Mouse (Mus musculus) CH12.LX (cell line): ENCODE measurements around the gene Gm10643. TPM values are rescaled to one million over a fixed set of nuclear protein-coding genes. Genes with fewer than 3 reads are reported as not detected.
A peak's percentile ranks its signal among the peaks of the same experiment; 100 is the strongest.

ENCODE experiments used
- DNase-seq: peaks from one replicate; pipeline ENCODE4 v3.0.0-alpha.2; 2013; ENCODE audit errors: extremely low read depth
- H3K27ac ChIP-seq: 2 replicates; pipeline ENCODE4 v1.5.1; 2012; ENCODE audit warnings: low read depth, mild to moderate bottlenecking, control low read depth, moderate library complexity; ENCODE audit not compliant: insufficient read depth
- H3K27me3 ChIP-seq: replicated peaks from 2 replicates; pipeline ENCODE3; 2012; ENCODE audit warnings: inconsistent platforms
- H3K36me3 ChIP-seq, 2 experiments: replicated peaks in 1 of 2; 2 replicates each; pipeline versions ENCODE3 to v1.6.1; 2012; ENCODE audit warnings: inconsistent platforms in 1 of 2, low read length in 1 of 2, mild to moderate bottlenecking in 1 of 2, mixed read lengths in 1 of 2, moderate library complexity in 1 of 2; ENCODE audit not compliant: control insufficient read depth in 1 of 2, insufficient read depth in 1 of 2
- H3K4me1 ChIP-seq, 2 experiments: 2 replicates each; pipeline ENCODE4 v1.6.1; 2012; ENCODE audit warnings: inconsistent platforms in 1 of 2, moderate library complexity in 1 of 2; ENCODE audit not compliant: insufficient read depth in 2 of 2, control insufficient read depth in 1 of 2
- H3K4me2 ChIP-seq: 2 replicates; pipeline ENCODE4 v1.6.1; 2012; ENCODE audit warnings: low read depth, mild to moderate bottlenecking, control low read depth; ENCODE audit not compliant: poor library complexity, insufficient read depth, severe bottlenecking
- H3K4me3 ChIP-seq, 3 experiments: fragments of 150-350 bp in 1 of 3; sonication (generic) in 1 of 3; replicated peaks in 1 of 3; 2 replicates each; pipeline versions ENCODE3 to v1.5.1; 2011 to 2012; ENCODE audit warnings: low read depth in 2 of 3, low read length in 2 of 3, mild to moderate bottlenecking in 2 of 3, moderate library complexity in 2 of 3, control low read depth in 1 of 3, improper control_type of control experiment in 1 of 3, inconsistent platforms in 1 of 3, mixed read lengths in 1 of 3; ENCODE audit not compliant: poor library complexity in 1 of 3
- H3K79me2 ChIP-seq: replicated peaks from 2 replicates; pipeline ENCODE4 v1.6.1; 2012; ENCODE audit warnings: mild to moderate bottlenecking, moderate library complexity; ENCODE audit not compliant: control insufficient read depth, poor library complexity, insufficient read depth, severe bottlenecking; ENCODE audit errors: extremely low read depth
- H3K9ac ChIP-seq: 2 replicates; pipeline ENCODE4 v1.6.1; 2012; ENCODE audit warnings: low read depth, mild to moderate bottlenecking, control low read depth, moderate library complexity; ENCODE audit not compliant: insufficient read depth
- H3K9me3 ChIP-seq: replicated peaks from 2 replicates; pipeline ENCODE3; 2012; ENCODE audit warnings: low read length, inconsistent platforms, mixed read lengths
- BHLHE40 ChIP-seq: IDR thresholded peaks from 2 replicates; pipeline ENCODE4 v1.6.1; 2011; ENCODE audit warnings: mild to moderate bottlenecking, low read depth, low read length, improper control_type of control experiment
- CHD1 ChIP-seq: IDR thresholded peaks from 2 replicates; pipeline ENCODE4 v1.6.1; 2012; ENCODE audit warnings: low read depth, low read length, improper control_type of control experiment, inconsistent platforms
- CHD2 ChIP-seq: IDR thresholded peaks from 2 replicates; pipeline ENCODE4 v1.6.1; 2011; ENCODE audit warnings: low read length, improper control_type of control experiment
- CTCF ChIP-seq, 2 experiments: IDR thresholded peaks in 1 of 2; conservative IDR thresholded peaks in 1 of 2; 2 replicates each; pipeline ENCODE4 v1.5.1; 2011 to 2012; ENCODE audit warnings: low read depth in 2 of 2, low read length in 2 of 2, improper control_type of control experiment in 1 of 2, inconsistent platforms in 1 of 2, mild to moderate bottlenecking in 1 of 2, moderate library complexity in 1 of 2
- E2F4 ChIP-seq: IDR thresholded peaks from 2 replicates; pipeline ENCODE4 v1.6.1; 2011; ENCODE audit warnings: low read depth, low read length, improper control_type of control experiment; ENCODE audit not compliant: insufficient replicate concordance
- ELF1 ChIP-seq: IDR thresholded peaks from 2 replicates; pipeline ENCODE4 v1.6.1; 2014; ENCODE audit warnings: low read depth, mild to moderate bottlenecking, inconsistent platforms, low read length, improper control_type of control experiment
- EP300 ChIP-seq: IDR thresholded peaks from 2 replicates; pipeline ENCODE4 v1.6.1; 2011; ENCODE audit warnings: low read length, improper control_type of control experiment
- ETS1 ChIP-seq: conservative IDR thresholded peaks from 2 replicates; pipeline ENCODE4 v1.6.1; 2012; ENCODE audit warnings: low read depth, mild to moderate bottlenecking, inconsistent platforms, low read length, improper control_type of control experiment, moderate library complexity
- GABPA ChIP-seq: IDR thresholded peaks from 2 replicates; pipeline ENCODE4 v1.6.1; 2012; ENCODE audit warnings: low read depth, low read length, improper control_type of control experiment, inconsistent platforms; ENCODE audit not compliant: insufficient replicate concordance
- IRF4 ChIP-seq: IDR thresholded peaks from 2 replicates; pipeline ENCODE4 v1.6.1; 2014; ENCODE audit warnings: low read depth, mild to moderate bottlenecking, inconsistent platforms, low read length, improper control_type of control experiment
- JUN ChIP-seq: IDR thresholded peaks from 2 replicates; pipeline ENCODE4 v1.6.1; 2011; ENCODE audit warnings: low read depth, mild to moderate bottlenecking, low read length, improper control_type of control experiment, moderate library complexity; ENCODE audit not compliant: insufficient read depth
- JUND ChIP-seq: conservative IDR thresholded peaks from 2 replicates; pipeline ENCODE4 v1.6.1; 2011; ENCODE audit warnings: low read depth, low read length, improper control_type of control experiment
- KAT2A ChIP-seq: IDR thresholded peaks from 2 replicates; pipeline ENCODE4 v1.6.1; 2012; ENCODE audit warnings: low read length, improper control_type of control experiment, inconsistent platforms; ENCODE audit not compliant: insufficient replicate concordance
- MAFK ChIP-seq: IDR thresholded peaks from 2 replicates; pipeline ENCODE4 v1.6.1; 2011; ENCODE audit warnings: low read length, improper control_type of control experiment; ENCODE audit not compliant: insufficient replicate concordance
- MAX ChIP-seq: IDR thresholded peaks from 2 replicates; pipeline ENCODE4 v1.6.1; 2011; ENCODE audit warnings: low read length, improper control_type of control experiment
- MAZ ChIP-seq: IDR thresholded peaks from 2 replicates; pipeline ENCODE4 v1.6.1; 2012; ENCODE audit warnings: low read depth, mild to moderate bottlenecking, inconsistent platforms, low read length, improper control_type of control experiment, moderate library complexity
- MXI1 ChIP-seq: IDR thresholded peaks from 2 replicates; pipeline ENCODE4 v1.6.1; 2011; ENCODE audit warnings: mild to moderate bottlenecking, low read depth, low read length, improper control_type of control experiment
- MYC ChIP-seq: IDR thresholded peaks from 2 replicates; pipeline ENCODE4 v1.6.1; 2011; ENCODE audit warnings: low read depth, mild to moderate bottlenecking, improper control_type of control experiment, low read length
- NELFE ChIP-seq: IDR thresholded peaks from 2 replicates; pipeline ENCODE4 v1.6.1; 2011; ENCODE audit warnings: low read depth, low read length, improper control_type of control experiment
- NRF1 ChIP-seq: IDR thresholded peaks from 2 replicates; pipeline ENCODE4 v1.6.1; 2014; ENCODE audit warnings: low read depth, mild to moderate bottlenecking, inconsistent platforms, low read length, improper control_type of control experiment, moderate library complexity
- PAX5 ChIP-seq: IDR thresholded peaks from 2 replicates; pipeline ENCODE4 v1.6.1; 2012; ENCODE audit warnings: low read length, inconsistent platforms, mixed read lengths
- POLR2A ChIP-seq: IDR thresholded peaks from 2 replicates; pipeline ENCODE4 v1.6.1; 2011; ENCODE audit warnings: low read depth, mild to moderate bottlenecking, improper control_type of control experiment, low read length
- POLR2AphosphoS2 ChIP-seq: IDR thresholded peaks from 2 replicates; pipeline ENCODE4 v1.6.1; 2011; ENCODE audit warnings: low read depth, low read length, improper control_type of control experiment
- RAD21 ChIP-seq: IDR thresholded peaks from 2 replicates; pipeline ENCODE4 v1.6.1; 2011; ENCODE audit warnings: low read depth, mild to moderate bottlenecking, low read length, improper control_type of control experiment, moderate library complexity
- RCOR1 ChIP-seq: conservative IDR thresholded peaks from 2 replicates; pipeline ENCODE4 v1.6.1; 2012; ENCODE audit warnings: low read depth, mild to moderate bottlenecking, inconsistent platforms, low read length, improper control_type of control experiment
- SIN3A ChIP-seq: IDR thresholded peaks from 2 replicates; pipeline ENCODE4 v1.6.1; 2012; ENCODE audit warnings: low read length, improper control_type of control experiment, inconsistent platforms
- SMC3 ChIP-seq: IDR thresholded peaks from 2 replicates; pipeline ENCODE4 v1.6.1; 2011; ENCODE audit warnings: low read depth, low read length, improper control_type of control experiment
- TBP ChIP-seq: conservative IDR thresholded peaks from 2 replicates; pipeline ENCODE4 v1.6.1; 2011; ENCODE audit warnings: low read depth, low read length, improper control_type of control experiment
- TCF12 ChIP-seq: IDR thresholded peaks from 2 replicates; pipeline ENCODE4 v1.6.1; 2014; ENCODE audit warnings: low read depth, mild to moderate bottlenecking, inconsistent platforms, low read length, improper control_type of control experiment
- UBTF ChIP-seq: IDR thresholded peaks from 2 replicates; pipeline ENCODE4 v1.6.1; 2012; ENCODE audit warnings: low read depth, mild to moderate bottlenecking, inconsistent platforms, low read length, improper control_type of control experiment, moderate library complexity
- USF2 ChIP-seq: conservative IDR thresholded peaks from 2 replicates; pipeline ENCODE4 v1.6.1; 2011; ENCODE audit warnings: low read depth, low read length, improper control_type of control experiment
- ZC3H11A ChIP-seq: IDR thresholded peaks from 2 replicates; pipeline ENCODE4 v1.6.1; 2012; ENCODE audit warnings: low read depth, mild to moderate bottlenecking, inconsistent platforms, low read length, improper control_type of control experiment
- ZKSCAN1 ChIP-seq: IDR thresholded peaks from 2 replicates; pipeline ENCODE4 v1.6.1; 2012; ENCODE audit warnings: low read depth, inconsistent platforms, low read length, improper control_type of control experiment, borderline replicate concordance
- ZMIZ1 ChIP-seq: IDR thresholded peaks from 2 replicates; pipeline ENCODE4 v1.6.1; 2012; ENCODE audit warnings: low read depth, mild to moderate bottlenecking, inconsistent platforms, low read length, improper control_type of control experiment
- ZNF384 ChIP-seq: IDR thresholded peaks from 2 replicates; pipeline ENCODE4 v1.6.1; 2012; ENCODE audit warnings: low read depth, low read length, improper control_type of control experiment, inconsistent platforms
- dilution Hi-C: fragments of 300-500 bp; cut with MboI; formaldehyde crosslinking; loops from 2 replicates; pipeline ENCODE4 v1.14.3; 2020; ENCODE audit warnings: low sequenced_read_pairs; ENCODE audit not compliant: extremely low pct_unique_long_range_greater_than_20kb, extremely low pct_ligation_motif_present
- in situ Hi-C: fragments of 300-500 bp; cut with MboI; formaldehyde crosslinking; loops from 3 replicates; pipeline ENCODE4 v1.14.3; 2019; ENCODE audit warnings: low sequenced_read_pairs, low pct_ligation_motif_present, low pct_unique_long_range_greater_than_20kb, mixed read lengths
- polyA plus RNA-seq: library from polyadenylated mRNA; unstranded; fragments of >175 nt; gene quantifications from 2 replicates; pipeline ENCODE4 v1.2.1, GENCODE M21; 2012; ENCODE audit warnings: low read depth; ENCODE audit not compliant: insufficient read length
- total RNA-seq, 2 experiments: library from RNA; depleted of rRNA; stranded (reverse); fragments of 300-350 nt in 1 of 2; fragments of >200 nt in 1 of 2; gene quantifications; 2 replicates each; pipeline ENCODE4 v1.2.3; 2012 to 2014

Gene Gm10643
- total and polyA plus RNA-seq, 3 experiments = 0.14 to 0.76 (median 0.42) TPM

- TF ChIP-seq EP300 (no peak), ETS1 (no peak)
Observed at GRCm38 (mm10) chr8:84067047-84067573, 2.2 kb upstream of the Gm10643 start (continued).

GRCm38 (mm10) chr8:84066291-84066930, 1.5 kb upstream of the Gm10643 start, which contains the start of gene Rfx1:
TSS of gene Rfx1 (plus strand) at chr8:84066834.
- H3K4me1 ChIP-seq = peaks cover 25 to 62% of the 10 kb centered on the region in 2 experiments
- TF ChIP-seq ZC3H11A (no peak), SIN3A (no peak; the same call in 1 of the 2 replicates), JUN (0 out of 2 replicates have a peak, but pooled peaks have one; percentile 14), EP300 (no peak), RAD21 (no peak), NELFE (peak; percentile 69), MXI1 (peak; percentile 98), ZNF384 (no peak), TCF12 (peak; percentile 74; the same call in 1 of the 2 replicates), CTCF (conservative IDR thresholded peaks at IDR 0.05 in 1 of 2, IDR thresholded peaks at IDR 0.05 in 1 of 2; ENCODE audit: low read depth in 2 of 2, low read length in 2 of 2) (no peak), BHLHE40 (no peak), JUND (peak; percentile 47; the same call in 1 of the 2 replicates), KAT2A (peak; percentile 93; the same call in 1 of the 2 replicates), GABPA (peak; percentile 55; the same call in 1 of the 2 replicates), POLR2AphosphoS2 (peak; percentile 67; the same call in 1 of the 2 replicates), CHD1 (no peak), UBTF (no peak), ZKSCAN1 (no peak), MAX (peak; percentile 72), ETS1 (no peak; the same call in 1 of the 2 replicates), RCOR1 (no peak), ZMIZ1 (no peak; the same call in 1 of the 2 replicates), IRF4 (0 out of 2 replicates have a peak, but pooled peaks have one; percentile 27), ELF1 (peak; percentile 92), NRF1 (peak; percentile 51; the same call in 1 of the 2 replicates), USF2 (no peak), SMC3 (no peak), MAFK (no peak), TBP (peak; percentile 59; the same call in 1 of the 2 replicates), E2F4 (peak; percentile 95), MAZ (no peak), PAX5 (no peak), POLR2A (peak; percentile 70), CHD2 (peak; percentile 99), MYC (no peak; the same call in 1 of the 2 replicates)

More at GRCm38 (mm10) chr8:84066291-84066930, 1.5 kb upstream of the Gm10643 start, which contains the start of gene Rfx1:
- Histone ChIP-seq H3K4me2 (peak within 1 kb of the TSS; percentile 81), H3K79me2 (peaks cover 14% of the 10 kb centered on the region; the same call in 1 of the 2 replicates), H3K27me3 (no peaks in the 10 kb centered on the region), H3K36me3 (peaks cover 0 to 10% of the 10 kb centered on the region in 2 experiments), H3K9me3 (no peaks in the 10 kb centered on the region), H3K27ac (peak within 1 kb of the TSS; percentile 73), H3K9ac (peak within 1 kb of the TSS; percentile 93), H3K4me3 (peak within 1 kb of the TSS; percentile 68 to 81 (median 70))
- in situ Hi-C loops = no loop called here
- peak; percentile 99 for DNase-seq
- dilution Hi-C loops = no loop called here
